Mouse (Mus musculus) cerebellum, adult 11 months (tissue): Measurements from ENCODE around the gene Usf1.

Experiments used
- DNase-seq: peaks from one replicate; pipeline ENCODE4 v3.0.0; 2022

Gene Usf1

GRCm38 (mm10) chr1:171457568-171457967 lies 46.5 kb downstream of the Usf1 start:
- DNase-seq, result no peak

GRCm38 (mm10) chr1:171459791-171460190 lies 48.7 kb downstream of the Usf1 start:
- DNase-seq, result no peak

- DNase-seq, result no peak
Measured at GRCm38 (mm10) chr1:171460551-171461503, 49.7 kb downstream of the Usf1 start.

GRCm38 (mm10) chr1:171463133-171463532 lies 52.0 kb downstream of the Usf1 start:
- DNase-seq, result no peak

GRCm38 (mm10) chr1:171465749-171466412 lies 54.8 kb downstream of the Usf1 start:
- no peak for DNase-seq

GRCm38 (mm10) chr1:171466565-171466964 lies 55.5 kb downstream of the Usf1 start:
- no peak for DNase-seq
